Mouse (Mus musculus) liver, embryonic 16.5 days (tissue): Measurements from ENCODE around the gene Spred2. TPM values are rescaled to one million over a fixed set of nuclear protein-coding genes. Genes with fewer than 3 reads are reported as not detected.

ENCODE experiments used
- ATAC-seq: fragments of 200-750 bp; cut with Nextera tagmentation; 2 replicates; pipeline ENCODE4 v1.8.0; 2017; ENCODE audit warnings: low read depth, mild to moderate bottlenecking, moderate number of reproducible peaks, moderate library complexity
- H3K27ac ChIP-seq: fragments of 300-500 bp; sonication (generic); 2 replicates; pipeline ENCODE4 v1.5.1; 2014; ENCODE audit warnings: mild to moderate bottlenecking, low read length
- H3K27me3 ChIP-seq: fragments of 300-500 bp; sonication (generic); 2 replicates; pipeline ENCODE4 v1.6.1; 2014; ENCODE audit warnings: low read depth, low read length, mixed read lengths; ENCODE audit not compliant: control insufficient read depth, insufficient read depth
- H3K36me3 ChIP-seq: fragments of 300-500 bp; sonication (generic); 2 replicates; pipeline ENCODE4 v1.6.1; 2014; ENCODE audit warnings: mild to moderate bottlenecking; ENCODE audit not compliant: control insufficient read depth, insufficient read depth
- H3K4me1 ChIP-seq: fragments of 300-500 bp; sonication (generic); 2 replicates; pipeline ENCODE4 v1.6.1; 2014; ENCODE audit warnings: low read depth, low read length, mixed read lengths; ENCODE audit not compliant: control insufficient read depth
- H3K4me2 ChIP-seq: fragments of 300-500 bp; sonication (generic); 2 replicates; pipeline ENCODE4 v1.6.1; 2014; ENCODE audit warnings: low read depth, low read length, mixed read lengths
- H3K4me3 ChIP-seq: fragments of 300-500 bp; sonication (generic); 2 replicates; pipeline ENCODE4 v1.5.1; 2014; ENCODE audit warnings: low read depth, mild to moderate bottlenecking, low read length
- H3K9ac ChIP-seq: fragments of 300-500 bp; sonication (generic); 2 replicates; pipeline ENCODE4 v1.6.1; 2014; ENCODE audit warnings: low read depth, low read length
- H3K9me3 ChIP-seq: fragments of 300-500 bp; sonication (generic); replicated peaks from 2 replicates; pipeline ENCODE4 v1.6.1; 2016; ENCODE audit warnings: low read length; ENCODE audit not compliant: control insufficient read depth
- WGBS: fragments of 180-500 bp; shearing (Covaris S2); extraction: QIAGEN DNeasy Blood & Tissue Kit; methylation state at CpG from one replicate; pipeline ENCODE4 v1.1.7; 2014; ENCODE audit not compliant: insufficient replicate concordance; 5-methylcytosine and 5-hydroxymethylcytosine counted together
- polyA plus RNA-seq: library from polyadenylated mRNA; unstranded; fragments of >200 nt; fragmentation: Nextera tagmentation; extraction: Ambion mirVana; gene quantifications from 2 replicates; pipeline ENCODE4 v1.2.1, GENCODE M21; 2015

Gene Spred2
- polyA plus RNA-seq, 1 experiment from 2014 or later, result 1.3 TPM

DNA sequence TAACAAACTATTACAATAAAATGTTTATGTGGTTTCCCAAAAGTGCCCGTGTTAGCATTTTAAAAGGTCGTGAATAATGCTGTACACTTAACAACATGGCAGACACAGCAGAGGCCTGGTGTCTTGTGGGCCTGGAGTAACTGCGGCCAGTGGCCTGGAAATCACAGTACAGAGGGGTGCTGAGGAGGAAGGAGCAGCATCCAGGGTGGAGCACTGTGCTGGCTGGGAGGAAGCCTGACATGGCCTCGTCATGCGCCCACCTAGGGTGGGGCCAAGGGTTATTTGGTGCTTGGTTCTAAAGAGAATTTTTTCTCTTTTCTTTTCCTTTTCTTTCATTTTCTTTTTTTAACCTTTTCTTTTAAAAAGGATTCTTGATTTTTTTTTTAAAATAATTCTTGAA is 64.0 kb downstream of the Spred2 start:
- Histone ChIP-seq H3K36me3 (no peaks in the 10 kb centered on the region), H3K9me3 (no peaks in the 10 kb centered on the region), H3K4me3 (no peak overlapping the region), H3K4me1 (peaks cover 46% of the 10 kb centered on the region), H3K27ac (peak overlapping the region; percentile 46; the same call in 1 of the 2 replicates), H3K9ac (no peak overlapping the region), H3K27me3 (no peaks in the 10 kb centered on the region), H3K4me2 (no peak overlapping the region)
- whole genome bisulfite sequencing, result 51% methylated on average over 5 of the region's 5 CpGs
- no peak for ATAC-seq

GRCm38 (mm10) chr11:19988631-19989030 is 64.5 kb downstream of the Spred2 start:
- H3K27me3 ChIP-seq, result no peaks in the 10 kb centered on the region
- no peaks in the 10 kb centered on the region for H3K36me3 ChIP-seq
- peaks cover 50% of the 10 kb centered on the region for H3K4me1 ChIP-seq
- H3K27ac ChIP-seq, result no peak overlapping the region
- no peak overlapping the region for H3K9ac ChIP-seq
- WGBS, result 53% methylated on average over 6 of the region's 6 CpGs
- no peak overlapping the region for H3K4me2 ChIP-seq
- ATAC-seq, result no peak
- no peak overlapping the region for H3K4me3 ChIP-seq
- no peaks in the 10 kb centered on the region for H3K9me3 ChIP-seq

GRCm38 (mm10) chr11:19989141-19989910 is 65.2 kb downstream of the Spred2 start:
- H3K27ac ChIP-seq, result no peak overlapping the region
- no peak overlapping the region for H3K4me3 ChIP-seq
- H3K9me3 ChIP-seq, result no peaks in the 10 kb centered on the region
- H3K27me3 ChIP-seq, result no peaks in the 10 kb centered on the region
- H3K9ac ChIP-seq, result no peak overlapping the region
- H3K36me3 ChIP-seq, result no peaks in the 10 kb centered on the region
- 53% methylated on average over 13 of the region's 13 CpGs for WGBS
- H3K4me1 ChIP-seq, result peaks cover 56% of the 10 kb centered on the region
- H3K4me2 ChIP-seq, result no peak overlapping the region
- no peak for ATAC-seq

GRCm38 (mm10) chr11:19990731-19991130 is 66.6 kb downstream of the Spred2 start:
- Histone ChIP-seq H3K36me3 (no peaks in the 10 kb centered on the region), H3K27me3 (no peaks in the 10 kb centered on the region), H3K9ac (no peak overlapping the region), H3K4me3 (no peak overlapping the region), H3K4me1 (peaks cover 63% of the 10 kb centered on the region), H3K4me2 (no peak overlapping the region), H3K9me3 (no peaks in the 10 kb centered on the region), H3K27ac (peak overlapping the region; percentile 42)
- no peak for ATAC-seq
- 56% methylated on average over 2 of the region's 2 CpGs for WGBS

DNA sequence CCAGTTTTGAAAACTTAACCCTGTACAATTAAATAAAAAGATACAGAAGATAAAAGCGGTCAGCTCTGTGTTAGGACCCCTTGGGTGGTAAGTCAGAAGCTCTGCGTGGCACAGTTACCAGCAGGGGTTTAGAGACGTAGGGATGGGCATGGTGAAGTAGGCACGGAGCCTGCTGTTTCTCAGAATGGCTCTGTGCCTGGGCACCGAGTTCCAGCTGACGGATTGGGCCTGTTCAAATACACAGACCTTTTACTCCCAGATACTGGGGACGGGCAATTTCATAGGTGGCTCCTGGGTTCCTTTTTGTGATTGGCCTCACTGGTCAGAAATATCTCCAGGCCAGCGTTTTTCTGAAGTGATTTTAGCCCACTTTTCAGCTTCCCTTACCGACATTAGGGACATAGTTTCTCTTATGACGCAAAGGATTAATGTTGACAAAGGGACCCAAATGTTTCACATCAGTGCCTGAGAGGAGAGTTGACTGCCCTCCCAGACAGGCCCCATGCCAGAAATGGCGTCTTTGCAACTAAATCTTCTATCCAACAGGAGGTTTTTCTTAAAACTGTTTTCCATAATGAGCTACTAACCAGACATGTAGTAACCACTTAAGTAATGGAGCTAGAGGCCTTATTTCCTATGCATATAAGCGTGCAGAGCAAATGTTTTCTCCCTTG is 67.3 kb downstream of the Spred2 start:
- Histone ChIP-seq H3K4me1 (peaks cover 61% of the 10 kb centered on the region), H3K9me3 (no peaks in the 10 kb centered on the region), H3K4me3 (no peak overlapping the region), H3K4me2 (no peak overlapping the region), H3K36me3 (no peaks in the 10 kb centered on the region), H3K9ac (no peak overlapping the region), H3K27ac (peak overlapping the region; percentile 42), H3K27me3 (no peaks in the 10 kb centered on the region)
- WGBS, result 63% methylated on average over 12 of the region's 12 CpGs
- ATAC-seq, result no peak

GRCm38 (mm10) chr11:19992341-19993281 is 68.4 kb downstream of the Spred2 start:
- no peaks in the 10 kb centered on the region for H3K9me3 ChIP-seq
- peak overlapping the region; percentile 18 for H3K4me2 ChIP-seq
- H3K36me3 ChIP-seq, result no peaks in the 10 kb centered on the region
- H3K9ac ChIP-seq, result no peak overlapping the region; the same call in 1 of the 2 replicates
- 28% methylated on average over 13 of the region's 15 CpGs for WGBS
- ATAC-seq, result peak; percentile 58
- H3K27me3 ChIP-seq, result no peaks in the 10 kb centered on the region
- H3K4me1 ChIP-seq, result peaks cover 53% of the 10 kb centered on the region
- H3K27ac ChIP-seq, result peak overlapping the region; percentile 53
- H3K4me3 ChIP-seq, result no peak overlapping the region

GRCm38 (mm10) chr11:19993753-19994152 is 69.6 kb downstream of the Spred2 start:
- no peak overlapping the region for H3K9ac ChIP-seq
- H3K9me3 ChIP-seq, result no peaks in the 10 kb centered on the region
- WGBS, result 0% methylated on average over 1 of the region's 1 CpGs
- no peaks in the 10 kb centered on the region for H3K27me3 ChIP-seq
- H3K4me2 ChIP-seq, result no peak overlapping the region
- peaks cover 55% of the 10 kb centered on the region for H3K4me1 ChIP-seq
- ATAC-seq, result peak; percentile 65
- no peaks in the 10 kb centered on the region for H3K36me3 ChIP-seq
- peak overlapping the region; percentile 53 for H3K27ac ChIP-seq
- H3K4me3 ChIP-seq, result no peak overlapping the region

DNA sequence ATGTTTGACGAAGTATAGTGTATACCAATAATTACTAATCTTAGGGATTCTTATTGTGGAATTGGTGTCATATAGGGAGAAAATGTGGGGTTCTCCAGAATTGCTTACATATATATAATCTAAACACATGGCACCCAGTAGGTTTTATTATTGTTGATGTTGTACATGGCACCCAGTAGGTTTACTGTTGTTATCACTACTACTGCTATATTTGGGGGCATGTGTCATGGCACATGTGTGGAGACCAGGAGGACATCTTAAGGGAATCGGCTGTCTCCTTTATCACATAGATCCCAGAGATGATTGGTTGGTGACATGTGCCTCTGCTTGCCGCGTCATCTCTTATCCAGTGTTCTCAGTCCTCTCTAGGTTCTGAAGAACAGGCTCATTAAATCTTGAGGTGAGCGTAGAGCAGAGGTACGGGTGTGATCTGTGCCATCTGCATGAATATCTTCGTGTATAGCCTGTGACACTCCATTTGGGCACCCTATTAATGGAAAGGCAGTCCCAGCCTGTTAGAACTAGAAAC is 70.2 kb downstream of the Spred2 start:
- no peaks in the 10 kb centered on the region for H3K9me3 ChIP-seq

More for the DNA sequence above, 70.2 kb downstream of the Spred2 start:
- no peak overlapping the region for H3K9ac ChIP-seq
- peaks cover 49% of the 10 kb centered on the region for H3K4me1 ChIP-seq
- no peaks in the 10 kb centered on the region for H3K36me3 ChIP-seq
- WGBS, result 42% methylated on average over 7 of the region's 7 CpGs
- H3K4me2 ChIP-seq, result no peak overlapping the region
- peak overlapping the region; percentile 53; the same call in 1 of the 2 replicates for H3K27ac ChIP-seq
- H3K4me3 ChIP-seq, result no peak overlapping the region
- no peaks in the 10 kb centered on the region for H3K27me3 ChIP-seq
- peak; percentile 45; the same call in 1 of the 2 replicates for ATAC-seq
